Mouse (Mus musculus) mouse embryonic stem cell (cell line): ENCODE results near the gene H1fnt.

Source experiments
- in situ Hi-C, 2 experiments: fragments of 300-500 bp; cut with MboI; formaldehyde crosslinking; loops; 1 replicate in 1 of 2; 3 replicates in 1 of 2; pipeline ENCODE4 v1.14.3; 2019 to 2020; ENCODE audit warnings: low sequenced_read_pairs in 2 of 2, low pct_unique_long_range_greater_than_20kb in 1 of 2, mixed read lengths in 1 of 2; ENCODE audit not compliant: unreplicated experiment in 1 of 2

H1fnt gene

DNA sequence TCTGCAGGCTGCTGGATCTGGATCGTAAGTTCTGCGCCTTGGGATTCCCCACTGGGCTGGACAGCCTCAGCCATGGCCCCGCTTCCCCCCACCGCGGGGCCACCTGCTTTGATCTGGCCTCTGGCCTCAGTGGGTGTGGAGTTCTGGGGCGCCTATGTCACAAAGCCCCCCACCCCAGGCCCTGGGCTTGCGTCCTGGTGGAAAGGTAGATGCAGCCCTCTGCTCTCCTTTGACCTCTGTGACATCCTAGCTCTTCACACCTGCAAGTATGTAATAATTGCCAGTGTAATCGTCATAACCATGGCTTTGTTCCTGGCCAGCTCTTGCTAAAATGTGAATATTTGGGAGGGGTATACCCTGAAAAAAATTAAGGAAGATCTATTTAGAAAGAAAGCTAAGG, at the start of gene H1fnt:
Gene H1fnt (minus strand): TSS at position 101 of the 400 bp plus-strand sequence.
- in situ Hi-C loops = no loop called here

DNA sequence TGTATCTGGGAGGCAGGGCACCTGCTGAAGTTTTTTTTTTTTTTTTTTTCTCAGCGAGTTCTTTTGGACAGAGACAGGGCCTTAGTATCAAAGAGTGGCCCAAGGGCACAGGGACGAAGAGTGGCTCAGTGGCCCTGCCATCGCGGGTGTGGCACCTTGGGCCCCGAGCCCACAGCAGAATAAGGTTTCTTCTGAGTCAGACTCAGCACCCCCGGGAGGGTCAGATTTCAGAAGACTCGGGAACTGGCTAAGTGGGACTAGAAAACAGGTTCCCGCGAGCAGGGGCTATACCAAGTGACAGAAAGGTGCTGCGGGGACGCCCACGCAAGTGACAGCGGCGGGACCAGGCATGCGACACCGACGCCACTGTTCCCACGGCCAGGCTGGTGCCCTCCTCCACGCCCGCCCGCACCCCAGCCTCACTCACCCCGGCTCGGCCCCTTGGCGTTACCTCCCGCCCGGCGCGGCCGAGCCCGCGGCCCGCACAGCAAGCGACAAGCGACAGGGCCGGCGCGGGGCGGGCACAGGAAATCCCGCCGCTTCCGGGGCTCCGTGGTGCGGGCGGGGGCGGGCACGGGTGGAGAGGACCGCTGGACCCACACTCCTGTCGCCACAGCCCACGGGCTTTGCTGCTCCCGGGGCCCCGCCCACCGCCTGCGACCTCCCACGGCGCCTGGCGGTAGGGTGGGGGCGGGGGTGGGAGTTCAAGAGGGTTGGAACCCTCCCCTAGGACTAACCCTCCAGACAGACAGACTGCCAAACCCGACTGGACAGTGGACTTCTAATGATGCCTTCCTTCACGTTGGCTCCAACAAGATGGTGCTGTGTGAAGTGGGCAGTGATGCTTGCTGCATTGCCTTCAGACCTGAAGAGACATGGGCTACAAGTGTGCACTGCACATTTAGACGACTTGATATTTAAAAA, 38.8 kb upstream of the H1fnt start, which contains the start of gene Zfp641:
Gene Zfp641 (minus strand): TSS at position 534 of the 924 bp plus-strand sequence.
- in situ Hi-C loops = no loop called here

DNA sequence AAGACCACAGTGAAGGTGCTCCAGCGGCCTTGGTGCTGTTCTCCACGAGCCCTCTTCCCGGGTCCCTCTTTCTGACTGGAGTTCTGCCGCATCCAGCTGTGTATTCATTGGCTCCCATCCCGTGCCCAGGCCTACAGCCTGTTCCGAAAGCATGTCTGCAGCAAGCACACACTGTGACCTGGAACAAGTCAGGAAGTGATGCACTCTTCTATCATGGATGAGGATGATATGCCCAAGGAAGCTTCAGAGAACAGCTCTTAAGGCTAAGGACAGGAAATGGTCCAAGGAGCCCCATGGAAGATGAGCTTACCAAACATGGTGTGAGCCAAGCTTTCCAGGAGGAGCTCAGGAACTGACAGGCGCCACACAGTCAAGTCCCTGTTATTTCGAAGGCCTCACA, 36.6 kb upstream of the H1fnt start:
- in situ Hi-C loops = no loop called here

DNA sequence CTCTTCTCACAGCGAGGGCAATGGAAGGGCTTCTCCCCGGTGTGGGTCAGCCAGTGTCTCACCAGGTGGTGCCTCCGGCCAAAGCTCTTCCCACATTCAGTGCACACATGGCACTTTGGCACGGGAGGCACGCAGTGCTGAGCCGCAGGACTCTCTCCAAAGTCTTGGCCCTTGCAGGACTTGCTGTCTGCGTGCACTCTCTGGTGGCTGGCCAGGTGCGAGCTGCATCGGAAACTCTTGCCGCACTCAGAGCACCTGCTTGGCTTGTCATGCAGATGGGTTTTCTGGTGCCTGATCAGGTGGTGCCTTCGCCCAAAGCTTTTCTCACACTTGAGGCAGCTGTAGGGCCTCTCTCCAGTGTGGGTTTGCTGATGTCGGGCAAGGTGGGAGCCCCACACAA, 31.5 kb upstream of the H1fnt start:
- in situ Hi-C loops = no loop called here

DNA sequence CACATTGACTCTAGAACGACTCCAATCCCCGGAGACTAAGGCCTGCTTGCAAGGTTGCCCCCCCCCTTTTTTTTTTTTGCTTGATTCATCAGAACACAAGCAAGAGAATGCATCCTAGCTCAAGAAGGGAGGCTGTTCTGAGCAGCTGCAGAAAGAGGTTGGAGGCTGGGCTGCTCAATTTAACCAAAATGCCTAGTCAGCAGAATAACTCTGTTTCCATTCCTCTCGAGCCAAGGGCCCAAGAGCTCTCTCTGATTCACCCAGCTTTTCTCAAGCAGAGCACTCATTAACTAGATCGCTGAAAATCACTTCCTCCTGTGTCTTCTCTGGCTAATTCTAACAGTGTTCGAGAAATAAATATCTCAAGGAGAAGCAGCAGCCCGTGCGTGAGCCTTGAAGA, 29.3 kb upstream of the H1fnt start:
- in situ Hi-C loops = no loop called here

DNA sequence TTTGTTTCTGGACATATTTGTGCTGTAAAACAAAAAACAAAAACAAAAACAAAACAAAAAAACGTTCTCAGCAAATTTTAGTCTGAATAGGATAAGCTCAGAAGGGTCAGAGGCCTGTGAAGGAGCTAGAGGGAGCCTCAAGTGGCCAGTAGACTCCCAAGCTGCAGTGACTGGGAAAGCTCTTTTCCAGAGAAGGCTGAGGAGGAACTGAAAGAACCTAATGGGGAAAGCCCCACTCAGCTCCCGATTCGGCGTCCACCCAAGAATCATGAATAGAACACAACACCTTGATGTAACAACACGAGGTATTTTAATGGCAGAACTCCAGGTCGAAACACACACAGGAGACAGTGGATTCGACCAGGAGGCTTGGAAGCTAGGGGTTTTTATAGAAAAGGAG, 683 bp upstream of the H1fnt start:
- in situ Hi-C loops = no loop called here

DNA sequence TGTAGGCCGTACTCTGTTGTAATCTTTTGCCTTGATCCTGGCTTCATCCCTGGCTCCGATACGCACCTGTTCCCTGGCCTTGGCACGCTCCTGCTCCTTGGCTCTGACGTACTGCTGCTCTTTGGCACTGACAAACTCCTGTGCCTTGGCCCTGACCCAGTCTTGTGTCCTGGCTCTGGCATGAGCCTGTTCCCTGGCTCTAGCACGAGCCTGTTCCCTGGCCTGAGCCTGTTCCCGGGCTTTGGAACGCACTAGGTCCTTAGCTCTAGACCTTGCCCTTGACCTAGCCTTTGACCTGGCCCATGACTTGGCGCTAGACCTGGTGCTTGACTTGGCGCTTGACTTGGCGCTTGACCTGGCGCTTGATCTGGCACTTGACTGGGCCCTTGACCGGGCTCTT, 822 bp downstream of the H1fnt start:
- in situ Hi-C loops = no loop called here

DNA sequence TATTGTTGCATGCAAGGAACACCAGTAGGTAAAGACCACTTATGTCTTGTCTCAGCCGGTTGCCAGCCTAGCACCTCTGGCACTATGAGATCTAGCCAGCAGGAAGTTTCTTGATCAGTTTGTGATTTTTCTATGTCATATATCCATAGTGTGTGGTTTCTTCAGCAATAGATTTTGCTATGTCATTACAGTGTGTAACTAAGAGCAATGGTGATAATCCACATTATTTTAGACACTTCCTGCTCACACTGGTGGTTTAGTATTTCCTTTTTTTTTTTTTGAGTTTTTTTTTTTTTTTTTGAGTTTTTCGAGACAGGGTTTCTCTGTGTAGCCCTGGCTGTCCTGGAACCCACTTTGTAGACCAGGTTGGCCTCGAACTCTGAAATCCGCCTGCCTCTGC, 21.7 kb downstream of the H1fnt start:
- in situ Hi-C loops = no loop called here

DNA sequence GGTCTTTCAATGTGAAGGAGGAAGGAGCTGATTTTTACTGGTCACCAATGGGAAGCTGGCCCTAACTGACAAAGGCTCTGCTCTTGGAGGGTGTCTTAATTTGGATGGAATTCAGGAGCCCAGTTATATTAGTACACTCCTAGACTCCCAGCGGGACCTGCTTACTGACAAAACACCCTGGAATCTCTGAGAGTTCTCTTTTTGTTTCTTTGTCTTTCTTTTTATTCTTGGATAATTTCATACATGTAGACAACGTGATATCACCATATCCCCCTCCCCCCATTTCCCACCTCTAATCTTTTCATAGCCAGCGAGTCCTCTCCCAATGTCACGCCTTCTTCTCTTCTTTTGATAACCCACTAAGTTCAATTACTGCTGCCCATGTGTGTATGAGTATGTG, 22.7 kb downstream of the H1fnt start, which contains the start of gene Olfr286:
Gene Olfr286 (minus strand): TSS at position 101 of the 400 bp plus-strand sequence.
- in situ Hi-C loops = no loop called here

DNA sequence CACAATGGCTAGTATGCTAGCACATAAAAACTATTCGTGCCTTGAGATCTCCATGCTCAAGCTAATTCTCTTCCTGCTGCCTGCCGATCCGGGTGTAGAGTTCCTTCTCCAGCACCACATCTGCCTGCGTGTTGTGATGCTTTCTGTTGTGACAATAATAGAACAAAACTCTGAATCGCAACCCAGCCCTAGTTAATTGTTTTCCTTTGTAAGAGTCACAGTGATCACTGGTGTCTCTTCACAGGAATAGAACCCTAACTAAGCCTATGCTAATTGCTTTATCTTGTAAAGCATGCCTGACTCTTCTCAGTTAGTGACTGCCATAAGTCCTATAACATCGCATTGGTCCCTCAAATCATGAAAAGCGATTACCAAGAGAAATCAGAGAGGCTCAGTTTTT, 31.0 kb downstream of the H1fnt start:
- in situ Hi-C loops = no loop called here

DNA sequence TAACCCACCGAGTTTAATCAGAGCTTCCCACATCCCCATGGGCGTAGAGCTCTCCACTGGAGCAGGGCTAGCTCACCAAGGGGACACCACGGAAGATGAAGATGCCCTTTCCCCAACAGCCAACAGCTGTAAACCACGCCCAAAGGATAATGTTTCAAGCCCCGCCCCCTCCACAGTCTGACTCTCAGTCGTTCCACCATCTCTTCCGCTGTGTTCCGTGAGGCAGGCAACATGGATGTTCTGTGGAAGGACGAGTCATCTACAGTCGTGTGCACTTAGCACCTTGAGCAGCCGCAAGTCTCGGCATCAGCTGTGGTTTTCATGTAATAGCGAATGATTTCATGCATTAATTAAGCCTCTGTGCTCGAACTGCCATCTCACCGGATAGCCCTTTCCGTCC, 31.5 kb downstream of the H1fnt start:
- in situ Hi-C loops = no loop called here

DNA sequence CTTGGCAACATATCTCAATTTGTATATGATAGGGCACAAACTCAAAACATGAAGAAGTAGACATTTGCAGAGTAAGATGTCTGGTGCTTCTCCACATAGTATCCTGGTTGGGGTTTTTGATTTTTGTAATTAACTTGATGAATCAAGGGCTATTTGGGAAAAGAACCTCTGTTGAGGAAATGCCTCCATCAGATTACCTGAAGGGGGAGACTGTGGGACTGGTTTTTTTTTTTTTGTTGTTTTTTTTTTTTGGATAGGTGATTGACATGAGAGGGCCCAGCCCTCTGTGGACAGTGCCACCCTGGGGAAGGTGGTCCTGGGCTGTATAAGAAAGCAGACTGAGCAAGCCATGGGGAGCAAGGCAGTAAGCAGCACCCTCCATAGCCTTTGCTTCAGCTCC, 34.7 kb downstream of the H1fnt start:
- in situ Hi-C loops = no loop called here

DNA sequence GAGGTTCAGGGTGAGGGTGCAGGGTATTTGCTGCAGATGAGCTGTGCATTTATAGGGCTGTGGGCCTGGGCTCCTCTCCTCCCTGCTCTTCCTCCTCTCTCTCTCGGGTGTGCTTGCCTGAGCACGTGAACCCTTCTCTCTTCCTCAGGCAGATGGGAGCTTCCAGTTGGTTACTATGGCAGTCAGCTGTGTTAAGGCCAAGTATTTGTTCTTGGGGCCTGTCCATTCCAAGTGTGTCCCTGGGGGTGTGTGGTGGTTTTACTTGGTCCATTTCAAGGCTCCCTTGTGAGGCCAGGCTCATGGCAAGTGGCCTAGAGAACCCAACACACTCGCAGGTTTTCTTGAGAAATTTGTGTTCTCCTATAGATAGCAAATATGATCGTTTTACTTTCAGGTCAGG, 36.2 kb downstream of the H1fnt start, which contains the start of the genes Gm44579 and Olfr287:
Gene Gm44579 (minus strand): TSS at position 101 of the 400 bp plus-strand sequence.
Gene Olfr287 (minus strand): TSS at position 180 of the 400 bp plus-strand sequence.
- in situ Hi-C loops = no loop called here

DNA sequence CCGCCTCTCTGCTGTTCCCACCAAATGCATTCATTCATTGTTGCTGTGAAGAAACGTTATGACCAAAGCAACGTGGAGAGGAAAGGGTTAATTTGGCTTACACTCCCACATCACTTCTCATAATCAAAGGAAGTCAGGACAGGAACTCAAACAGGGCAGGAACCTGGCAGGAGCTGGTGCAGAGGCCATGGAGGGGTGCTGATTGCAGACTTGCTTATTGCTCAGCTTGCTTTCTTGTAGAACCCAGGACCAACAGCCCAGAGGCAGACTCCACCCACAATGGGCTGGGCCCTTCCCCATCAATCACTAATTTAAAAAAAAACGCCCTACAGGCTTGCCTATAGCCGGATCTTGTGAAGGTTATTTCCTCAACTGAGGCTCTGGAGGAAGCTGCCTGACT, 43.0 kb downstream of the H1fnt start:
- in situ Hi-C loops = no loop called here

DNA sequence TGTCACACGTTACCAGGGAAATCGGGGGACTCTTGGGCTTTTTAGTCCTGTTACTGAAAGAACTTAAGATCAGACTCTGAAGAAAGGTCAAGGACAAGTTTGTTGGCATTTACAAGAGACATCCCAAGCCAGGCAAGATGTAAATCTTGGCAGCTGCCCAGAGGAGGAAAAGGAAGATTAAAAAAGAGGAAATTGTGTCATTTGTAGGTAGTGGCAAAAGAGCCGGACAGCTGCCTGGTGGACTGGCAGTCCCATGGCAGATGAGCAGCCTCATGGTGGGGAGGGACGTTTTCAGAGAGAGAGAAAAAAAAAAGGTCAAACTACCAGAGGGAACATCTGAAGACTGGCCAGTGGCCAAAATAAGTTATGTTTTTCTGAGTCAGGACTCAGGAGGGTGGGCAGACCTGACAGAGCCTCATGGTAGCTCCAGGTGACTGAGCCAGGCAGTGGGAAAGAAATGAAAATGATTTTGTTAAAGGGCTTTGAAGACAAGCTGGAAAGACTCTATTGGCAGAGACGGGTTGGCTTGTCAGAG, 43.7 kb downstream of the H1fnt start:
- in situ Hi-C loops = no loop called here

DNA sequence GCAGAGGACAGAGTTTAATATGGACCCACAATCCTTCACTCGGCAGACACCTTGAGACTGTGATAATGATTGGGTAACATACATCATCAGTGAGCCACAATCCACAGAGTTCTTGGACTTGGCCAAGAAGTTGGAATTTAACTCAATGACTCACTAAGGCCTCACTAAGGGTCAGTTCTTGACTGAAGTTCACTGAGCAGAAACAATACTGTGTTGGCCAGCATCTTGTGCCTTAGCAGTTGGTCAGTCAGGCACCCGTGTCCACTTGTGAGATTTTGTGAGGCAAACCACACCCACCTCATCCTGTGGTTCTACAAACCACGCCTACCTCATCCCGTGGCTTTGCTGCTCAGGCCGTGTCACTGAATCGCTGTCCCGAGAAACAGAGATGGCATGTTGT, 47.4 kb downstream of the H1fnt start:
- in situ Hi-C loops = no loop called here
